Mouse (Mus musculus): Measurements from ENCODE around the gene Svip. TPM values are rescaled to one million over a fixed set of nuclear protein-coding genes. Genes with fewer than 3 reads are reported as not detected.

Gene Svip
- total and polyA plus RNA-seq, 2 experiments from 2014 or later = 11.4 to 11.8 TPM

DNA sequence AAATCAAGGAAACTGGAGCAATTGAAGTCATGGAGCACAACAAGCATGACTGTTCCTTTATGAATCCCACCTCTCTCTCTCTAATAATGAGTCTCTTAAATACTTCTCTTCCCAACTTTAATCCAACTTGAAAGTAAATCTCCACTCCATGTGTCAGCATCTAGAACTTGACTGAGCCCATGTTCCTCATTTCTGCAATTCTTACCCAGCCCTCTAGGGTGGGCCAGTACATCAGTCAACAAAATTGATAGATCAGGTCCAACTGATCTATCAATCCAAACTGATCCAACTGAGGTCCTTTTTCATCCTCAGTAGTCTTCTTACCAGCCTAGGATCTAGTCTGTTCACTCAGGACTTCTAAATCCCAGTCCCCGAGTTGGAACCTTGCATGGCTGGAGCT, 9.4 kb upstream of the Svip start:
- H3K4me2 ChIP-seq (ENCODE audit: low read depth, low read length) = no peak overlapping the region
- H3K9me3 ChIP-seq (replicated peaks; ENCODE audit: control insufficient read depth, low read length) = no peaks in the 10 kb centered on the region
- ATAC-seq (ENCODE audit: insufficient read depth, low read depth) (no peak), DNase-seq (ENCODE audit: low spot score) (no peak)
- TF ChIP-seq EP300 (IDR thresholded peaks at IDR 0.05; ENCODE audit: low read depth) (no peak), CTCF (IDR thresholded peaks at IDR 0.05; ENCODE audit: low read depth) (no peak)
- no peaks in the 10 kb centered on the region for H3K27me3 ChIP-seq (ENCODE audit: control insufficient read depth, insufficient read depth, low read length)
- no peak overlapping the region for H3K27ac ChIP-seq (ENCODE audit: low read depth)
- H3K4me3 ChIP-seq (ENCODE audit: low read depth, low read length) = no peak overlapping the region
- no peaks in the 10 kb centered on the region for H3K4me1 ChIP-seq (ENCODE audit: control insufficient read depth, insufficient read depth)
- no peaks in the 10 kb centered on the region for H3K36me3 ChIP-seq (replicated peaks; ENCODE audit: control insufficient read depth, insufficient read depth, low read length)
- WGBS = 78% methylated on average over 1 of the region's 1 CpGs
- no peak overlapping the region for H3K9ac ChIP-seq (replicated peaks; ENCODE audit: low read depth, low read length)

DNA sequence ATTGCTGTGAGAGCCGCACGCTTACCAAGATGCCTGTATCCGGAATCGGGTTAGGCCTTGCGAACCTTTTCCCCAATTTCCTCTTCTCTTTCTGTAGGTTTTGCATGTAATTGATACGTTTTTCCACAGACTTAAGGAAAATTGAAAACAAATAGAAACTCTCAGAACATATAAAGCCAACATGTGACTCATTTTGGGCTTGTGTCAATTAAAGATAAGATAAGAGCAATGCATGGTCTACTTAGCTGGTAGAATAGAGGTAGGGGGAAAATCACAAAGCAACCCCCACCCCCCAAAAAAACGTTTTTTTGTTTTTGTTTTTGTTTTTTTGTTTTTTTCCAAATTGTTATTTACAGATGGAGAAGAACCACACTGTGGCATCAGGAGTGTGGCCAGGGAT, 7.6 kb upstream of the Svip start:
- Histone ChIP-seq H3K4me2 (ENCODE audit: low read depth, low read length) (no peak overlapping the region), H3K9me3 (replicated peaks; ENCODE audit: control insufficient read depth, low read length) (no peaks in the 10 kb centered on the region), H3K4me1 (ENCODE audit: control insufficient read depth, insufficient read depth) (no peaks in the 10 kb centered on the region), H3K36me3 (replicated peaks; ENCODE audit: control insufficient read depth, insufficient read depth, low read length) (no peaks in the 10 kb centered on the region), H3K4me3 (ENCODE audit: low read depth, low read length) (no peak overlapping the region), H3K27ac (ENCODE audit: low read depth) (no peak overlapping the region), H3K9ac (replicated peaks; ENCODE audit: low read depth, low read length) (no peak overlapping the region), H3K27me3 (ENCODE audit: control insufficient read depth, insufficient read depth, low read length) (no peaks in the 10 kb centered on the region)
- DNase-seq (ENCODE audit: low spot score) = no peak
- no peak for TF ChIP-seq EP300 (IDR thresholded peaks at IDR 0.05; ENCODE audit: low read depth)
- no peak for TF ChIP-seq CTCF (IDR thresholded peaks at IDR 0.05; ENCODE audit: low read depth)
- WGBS = 73% methylated on average over 7 of the region's 7 CpGs
- ATAC-seq (ENCODE audit: insufficient read depth, low read depth) = no peak

- Histone ChIP-seq H3K9ac (replicated peaks; ENCODE audit: low read depth, low read length) (no peak overlapping the region), H3K27me3 (ENCODE audit: control insufficient read depth, insufficient read depth, low read length) (no peaks in the 10 kb centered on the region), H3K9me3 (replicated peaks; ENCODE audit: control insufficient read depth, low read length) (no peaks in the 10 kb centered on the region), H3K4me3 (ENCODE audit: low read depth, low read length) (no peak overlapping the region), H3K4me2 (ENCODE audit: low read depth, low read length) (no peak overlapping the region), H3K27ac (ENCODE audit: low read depth) (no peak overlapping the region), H3K36me3 (replicated peaks; ENCODE audit: control insufficient read depth, insufficient read depth, low read length) (no peaks in the 10 kb centered on the region), H3K4me1 (ENCODE audit: control insufficient read depth, insufficient read depth) (no peaks in the 10 kb centered on the region)
- TF ChIP-seq EP300 (IDR thresholded peaks at IDR 0.05; ENCODE audit: low read depth) (no peak), CTCF (IDR thresholded peaks at IDR 0.05; ENCODE audit: low read depth) (no peak)
- ATAC-seq (ENCODE audit: insufficient read depth, low read depth) = no peak
- DNase-seq (ENCODE audit: low spot score) = no peak
- 68% methylated on average over 2 of the region's 2 CpGs for WGBS
Observed at GRCm38 (mm10) chr7:52007138-52007537, 1.3 kb upstream of the Svip start.

DNA sequence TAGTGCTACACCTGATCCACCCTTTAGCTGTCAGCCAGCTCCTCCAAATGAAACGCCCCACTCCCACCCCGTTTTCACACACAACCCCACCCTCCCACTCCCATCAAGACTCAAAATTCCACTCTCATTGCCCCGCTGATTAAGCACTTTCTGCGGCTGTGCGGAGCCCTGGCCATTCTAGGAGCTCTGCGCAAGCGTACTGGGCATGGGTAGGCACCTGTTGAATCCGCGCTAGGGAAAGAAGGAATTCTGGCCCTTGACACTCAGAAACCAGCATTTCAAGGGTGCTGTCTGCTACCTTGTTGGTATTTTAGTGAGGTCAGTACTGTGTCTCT, 445 bp upstream of the Svip start:
- H3K4me3 ChIP-seq (ENCODE audit: low read depth, low read length) = peak overlapping the region; percentile 68
- TF ChIP-seq EP300 (IDR thresholded peaks at IDR 0.05; ENCODE audit: low read depth) = no peak
- no peak for TF ChIP-seq CTCF (IDR thresholded peaks at IDR 0.05; ENCODE audit: low read depth)
- H3K36me3 ChIP-seq (replicated peaks; ENCODE audit: control insufficient read depth, insufficient read depth, low read length) = no peaks in the 10 kb centered on the region
- no peak overlapping the region for H3K27ac ChIP-seq (ENCODE audit: low read depth)
- DNase-seq (ENCODE audit: low spot score) (no peak), ATAC-seq (ENCODE audit: insufficient read depth, low read depth) (peak; percentile 61)
- 3% methylated on average over 9 of the region's 9 CpGs for WGBS
- peak overlapping the region; percentile 90 for H3K4me2 ChIP-seq (ENCODE audit: low read depth, low read length)
- H3K27me3 ChIP-seq (ENCODE audit: control insufficient read depth, insufficient read depth, low read length) = no peaks in the 10 kb centered on the region
- no peaks in the 10 kb centered on the region for H3K9me3 ChIP-seq (replicated peaks; ENCODE audit: control insufficient read depth, low read length)
- no peak overlapping the region for H3K9ac ChIP-seq (replicated peaks; ENCODE audit: low read depth, low read length)
- H3K4me1 ChIP-seq (ENCODE audit: control insufficient read depth, insufficient read depth) = no peaks in the 10 kb centered on the region

DNA sequence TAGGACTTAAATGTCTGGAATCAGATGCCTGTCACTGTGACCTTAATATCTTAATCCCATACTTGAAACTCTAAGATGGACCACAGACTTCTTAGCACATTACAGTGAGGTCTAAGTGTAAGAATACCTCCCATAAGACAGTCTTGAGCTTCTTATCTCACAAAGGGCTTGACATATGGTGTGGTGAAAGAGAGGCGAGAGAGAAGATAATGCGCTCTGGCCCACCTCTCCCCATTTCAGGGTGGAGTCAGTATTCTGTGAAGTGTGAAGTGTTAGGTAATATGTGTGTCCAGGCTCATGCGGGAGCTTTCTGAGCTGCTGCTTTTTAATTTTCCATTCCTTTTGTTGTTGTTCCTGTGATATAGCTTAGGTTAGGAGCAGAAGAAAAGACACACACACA, 14.8 kb downstream of the Svip start:
- WGBS = 54% methylated on average over 3 of the region's 3 CpGs
- Histone ChIP-seq H3K4me1 (ENCODE audit: control insufficient read depth, insufficient read depth) (no peaks in the 10 kb centered on the region), H3K27ac (ENCODE audit: low read depth) (no peak overlapping the region), H3K9ac (replicated peaks; ENCODE audit: low read depth, low read length) (no peak overlapping the region), H3K9me3 (replicated peaks; ENCODE audit: control insufficient read depth, low read length) (no peaks in the 10 kb centered on the region), H3K36me3 (replicated peaks; ENCODE audit: control insufficient read depth, insufficient read depth, low read length) (no peaks in the 10 kb centered on the region), H3K4me2 (ENCODE audit: low read depth, low read length) (no peak overlapping the region), H3K4me3 (ENCODE audit: low read depth, low read length) (no peak overlapping the region), H3K27me3 (ENCODE audit: control insufficient read depth, insufficient read depth, low read length) (no peaks in the 10 kb centered on the region)
- TF ChIP-seq CTCF (IDR thresholded peaks at IDR 0.05; ENCODE audit: low read depth) = no peak
- no peak for TF ChIP-seq EP300 (IDR thresholded peaks at IDR 0.05; ENCODE audit: low read depth)
- ATAC-seq (ENCODE audit: insufficient read depth, low read depth) (no peak), DNase-seq (ENCODE audit: low spot score) (no peak)

DNA sequence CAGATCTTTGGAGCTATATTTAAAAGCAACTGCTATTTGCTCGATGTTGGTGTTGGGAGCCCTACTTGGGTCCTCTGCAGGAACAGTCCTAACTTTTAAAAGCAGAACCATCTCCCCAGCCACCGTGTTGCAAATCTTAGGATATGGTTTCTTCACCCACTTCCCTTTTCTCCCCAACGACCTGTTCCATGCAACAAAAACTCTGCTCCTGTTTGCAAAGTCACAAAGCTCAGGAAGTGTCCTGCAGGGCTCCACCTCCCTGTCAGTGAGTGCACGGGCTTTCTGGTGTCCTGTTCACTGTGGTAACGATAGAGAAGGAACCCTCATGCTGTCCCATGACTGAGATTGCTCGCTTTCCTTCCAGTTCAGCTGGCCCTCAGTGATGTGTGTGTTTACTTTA, 18.9 kb downstream of the Svip start:
- no peaks in the 10 kb centered on the region for H3K9me3 ChIP-seq (replicated peaks; ENCODE audit: control insufficient read depth, low read length)
- H3K4me2 ChIP-seq (ENCODE audit: low read depth, low read length) = no peak overlapping the region
- TF ChIP-seq CTCF (IDR thresholded peaks at IDR 0.05; ENCODE audit: low read depth) = no peak
- TF ChIP-seq EP300 (IDR thresholded peaks at IDR 0.05; ENCODE audit: low read depth) = no peak
- H3K36me3 ChIP-seq (replicated peaks; ENCODE audit: control insufficient read depth, insufficient read depth, low read length) = no peaks in the 10 kb centered on the region
- no peaks in the 10 kb centered on the region for H3K27me3 ChIP-seq (ENCODE audit: control insufficient read depth, insufficient read depth, low read length)
- 47% methylated on average over 6 of the region's 6 CpGs for WGBS
- no peak overlapping the region for H3K9ac ChIP-seq (replicated peaks; ENCODE audit: low read depth, low read length)
- H3K27ac ChIP-seq (ENCODE audit: low read depth) = no peak overlapping the region
- peaks cover 7% of the 10 kb centered on the region for H3K4me1 ChIP-seq (ENCODE audit: control insufficient read depth, insufficient read depth)
- no peak for ATAC-seq (ENCODE audit: insufficient read depth, low read depth)
- no peak for DNase-seq (ENCODE audit: low spot score)
- no peak overlapping the region for H3K4me3 ChIP-seq (ENCODE audit: low read depth, low read length)
